Mouse (Mus musculus) left cerebral cortex, postnatal 10 days (tissue): Measurements from ENCODE around the gene 2010111I01Rik. TPM values are rescaled to one million over a fixed set of nuclear protein-coding genes. Genes with fewer than 3 reads are reported as not detected.
"Not testable (repeated sequence)": the region's sequence is repeated elsewhere in the genome, so short reads cannot be mapped to it uniquely, and the experiment has no call there.

Source experiments
- DNase-seq, 2 experiments: peaks; one replicate each; pipeline ENCODE4 v3.0.0; 2021 to 2022; ENCODE audit warnings: low spot score in 2 of 2, mixed read lengths in 1 of 2; ENCODE audit errors: extremely low spot score in 1 of 2
- intact Hi-C: fragments of 180-260 bp; cut with DNase I; formaldehyde crosslinking; loops from one replicate; pipeline ENCODE4 v1.15.1; 2025
- total RNA-seq, 2 experiments: library from RNA; stranded (reverse); gene quantifications; 2 replicates each; pipeline ENCODE4 v1.2.3; 2021

The 2010111I01Rik gene
- total RNA-seq, 2 experiments from 2014 or later: 62.1 to 69.1 TPM

DNA sequence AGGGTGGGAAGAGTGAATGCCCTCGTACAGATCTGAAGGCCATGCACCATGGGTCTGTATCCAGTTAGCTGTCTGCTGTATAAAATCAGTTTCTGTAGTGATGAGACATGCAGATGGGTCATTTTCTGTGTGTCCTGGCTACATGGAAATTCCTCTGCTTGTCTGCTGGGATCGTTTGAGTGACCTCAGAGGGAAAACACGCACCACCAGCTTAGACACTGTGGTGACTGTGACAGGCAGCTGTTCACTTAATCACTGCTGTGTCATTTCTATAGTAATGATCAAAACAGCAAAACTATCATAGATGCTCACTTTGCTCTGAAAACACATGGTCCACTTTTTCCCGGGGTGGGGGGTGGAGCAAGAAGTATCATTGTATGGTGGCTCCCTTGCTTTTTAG lies 241.1 kb downstream of the 2010111I01Rik start:
- intact Hi-C loops: no loop called here
- no peak for DNase-seq

- intact Hi-C loops: no loop called here
- no peak for DNase-seq
Observed at GRCm38 (mm10) chr13:63206396-63206795, 241.7 kb downstream of the 2010111I01Rik start.

DNA sequence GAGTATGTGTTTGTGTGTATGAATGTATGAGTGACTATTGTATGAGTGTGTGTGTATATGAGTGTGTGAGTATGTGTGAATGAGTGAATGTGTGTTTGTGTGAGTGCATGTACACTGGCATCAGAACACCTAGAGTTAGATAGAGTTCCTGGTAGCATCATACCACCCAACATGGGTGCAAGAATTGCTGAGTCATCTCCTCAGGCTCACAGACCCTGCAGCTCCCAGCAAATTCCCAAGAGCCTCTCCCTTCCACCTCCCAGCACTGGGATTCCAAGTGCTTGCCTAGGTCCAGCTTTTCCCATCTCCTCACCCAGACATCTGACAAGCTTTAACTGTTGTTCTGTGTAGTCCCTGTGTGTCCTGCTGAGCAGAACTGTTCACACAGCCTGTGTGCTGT lies 251.8 kb downstream of the 2010111I01Rik start:
- no peak for DNase-seq
- intact Hi-C loops: no loop called here

DNA sequence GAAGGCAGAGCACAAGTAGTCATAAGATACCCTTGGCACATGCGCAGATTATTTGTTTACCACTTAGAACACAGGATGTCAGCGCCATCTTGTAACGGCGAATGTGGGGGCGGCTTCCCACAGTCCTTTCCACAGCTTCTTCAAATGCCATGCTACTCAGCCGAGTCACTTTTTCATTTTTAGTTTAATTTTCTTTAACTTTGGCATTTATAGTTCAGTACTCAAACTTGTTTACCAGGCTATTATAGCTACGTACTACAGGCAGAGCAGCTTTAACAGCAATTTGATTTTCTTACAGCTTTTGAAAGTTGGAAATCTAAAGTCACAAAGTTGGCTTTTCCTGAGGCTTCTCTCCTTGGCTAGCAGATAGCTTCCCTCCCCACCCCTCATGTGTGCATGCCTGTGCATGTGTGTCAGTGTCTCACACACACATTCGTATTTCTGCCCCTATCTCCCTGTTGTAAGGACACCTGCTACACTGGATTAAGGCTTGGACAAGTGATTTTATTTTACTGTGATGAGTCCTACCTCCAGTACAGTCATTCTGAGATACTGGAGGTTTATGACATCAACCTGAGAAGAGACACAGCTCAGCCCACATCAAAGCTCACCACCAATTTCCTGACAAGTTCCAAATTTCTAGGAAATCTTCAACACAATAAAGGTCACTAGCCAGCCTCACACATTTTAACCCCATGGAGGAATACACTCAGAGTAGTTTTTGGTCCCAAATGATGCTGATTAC lies 258.5 kb downstream of the 2010111I01Rik start:
- no peak for DNase-seq
- intact Hi-C loops: no loop called here

- intact Hi-C loops: no loop called here
- no peak for DNase-seq
Observed at GRCm38 (mm10) chr13:63225796-63226583, 261.3 kb downstream of the 2010111I01Rik start.

GRCm38 (mm10) chr13:63227785-63228184 lies 263.1 kb downstream of the 2010111I01Rik start:
- DNase-seq: no peak
- intact Hi-C loops: no loop called here

- intact Hi-C loops: no loop called here
- DNase-seq: no peak
Observed at GRCm38 (mm10) chr13:63230955-63231701, 266.4 kb downstream of the 2010111I01Rik start.

DNA sequence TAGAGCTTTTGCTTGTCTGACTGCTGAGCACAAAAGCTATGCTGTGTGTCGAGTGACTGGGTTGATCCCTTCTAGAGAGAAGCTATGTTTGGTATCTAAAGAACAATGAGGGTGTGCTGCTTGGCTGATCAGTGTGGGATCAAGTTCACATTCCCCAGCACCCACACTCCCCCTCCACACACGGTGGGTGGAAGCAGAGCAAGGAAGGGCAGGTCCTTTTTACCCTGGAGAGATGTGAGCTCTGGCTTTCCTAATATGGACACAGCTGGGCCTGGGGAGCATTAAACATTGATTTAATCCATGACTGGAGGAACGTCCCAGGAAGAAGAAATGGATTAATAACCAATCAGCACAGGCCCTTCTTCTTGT lies 267.0 kb downstream of the 2010111I01Rik start:
- DNase-seq: no peak
- intact Hi-C loops: no loop called here

- intact Hi-C loops: no loop called here
Observed at GRCm38 (mm10) chr13:63232558-63232957, 267.9 kb downstream of the 2010111I01Rik start.

GRCm38 (mm10) chr13:63234520-63234919 lies 269.8 kb downstream of the 2010111I01Rik start:
- DNase-seq, intact Hi-C loops: not testable (repeated sequence)

More at GRCm38 (mm10) chr13:63232558-63232957, 267.9 kb downstream of the 2010111I01Rik start:
- DNase-seq: no peak

GRCm38 (mm10) chr13:63235551-63235950 lies 270.9 kb downstream of the 2010111I01Rik start:
- DNase-seq: no peak
- intact Hi-C loops: no loop called here

- DNase-seq: no peak
- intact Hi-C loops: no loop called here
Observed at GRCm38 (mm10) chr13:63236159-63236893, 271.6 kb downstream of the 2010111I01Rik start.

GRCm38 (mm10) chr13:63238045-63238444 lies 273.4 kb downstream of the 2010111I01Rik start:
- intact Hi-C loops: no loop called here
- DNase-seq: no peak

- DNase-seq: no peak
Observed at GRCm38 (mm10) chr13:63239301-63239804, 274.7 kb downstream of the 2010111I01Rik start.

DNA sequence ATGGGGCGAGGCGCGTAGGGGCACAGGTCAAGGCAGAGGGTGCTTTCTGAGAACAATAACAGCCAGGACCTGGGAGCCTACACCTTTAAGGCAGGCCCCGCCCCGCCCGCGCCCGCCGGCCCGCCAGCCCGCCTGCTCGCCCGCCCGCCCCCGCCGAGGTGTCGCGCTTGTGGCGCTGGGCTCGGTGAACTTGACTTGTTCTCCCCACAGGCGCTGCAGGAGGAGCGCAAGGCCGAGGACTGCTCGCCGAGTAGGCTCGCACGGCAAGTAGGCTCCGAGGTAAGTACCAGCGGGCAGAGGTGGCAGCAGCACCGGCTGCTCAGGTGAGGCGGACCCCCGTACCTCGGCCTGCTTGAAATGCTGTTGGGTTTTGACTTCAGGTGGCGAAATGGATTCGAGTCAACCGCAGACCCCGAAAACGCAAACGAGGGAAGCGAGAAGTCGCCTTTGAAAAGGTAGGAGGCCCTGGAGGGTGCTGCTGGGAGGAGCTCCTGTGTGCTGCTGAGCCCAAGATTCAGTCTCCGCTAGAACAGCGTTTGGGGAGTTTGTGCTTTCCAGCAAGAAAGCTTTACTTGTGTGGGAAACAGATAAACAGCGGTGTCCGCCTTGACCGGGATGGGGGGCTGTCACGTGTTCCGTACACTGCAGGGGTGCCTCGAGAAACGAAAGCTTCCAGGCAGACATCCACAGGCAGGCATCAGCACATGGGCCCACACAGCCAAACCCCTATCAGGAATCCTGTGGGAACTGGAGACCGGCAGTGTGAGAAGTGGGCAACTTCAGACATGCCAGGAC lies 275.4 kb downstream of the 2010111I01Rik start:
- intact Hi-C loops: loop anchor here (10.0 kb wide), 1 partner anchor 295 kb away; no protein-coding TSS in a partner anchor
- DNase-seq: peak in 1 of 2 experiments; percentile 91

More at GRCm38 (mm10) chr13:63239301-63239804, 274.7 kb downstream of the 2010111I01Rik start:
- intact Hi-C loops: no loop called here

- intact Hi-C loops: loop anchor here (10.0 kb wide), 1 partner anchor 296 kb away; no protein-coding TSS in a partner anchor
- DNase-seq: no peak
Observed at GRCm38 (mm10) chr13:63240835-63241234, 276.1 kb downstream of the 2010111I01Rik start.

DNA sequence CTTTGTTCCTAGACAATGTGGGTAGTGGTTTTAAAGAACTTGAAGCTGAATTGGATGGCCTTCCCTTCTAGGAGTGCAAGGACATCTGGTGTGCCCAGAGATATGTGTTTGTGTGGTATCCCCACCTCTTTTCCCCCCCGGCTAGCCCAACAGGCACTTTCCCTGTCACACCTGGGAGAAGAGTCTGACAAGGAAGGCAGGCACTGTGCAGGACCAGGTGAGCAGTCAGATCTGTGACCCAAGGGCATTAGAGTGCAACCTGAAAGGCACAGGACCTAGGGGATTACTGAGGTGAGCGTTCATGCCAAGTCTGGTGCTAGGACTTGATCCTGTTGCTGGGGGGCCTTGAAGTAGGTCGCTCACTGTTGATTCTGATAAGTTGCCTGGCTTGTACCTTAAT lies 277.0 kb downstream of the 2010111I01Rik start:
- intact Hi-C loops: loop anchor here (10.0 kb wide), 1 partner anchor 297 kb away; no protein-coding TSS in a partner anchor
- no peak for DNase-seq
